Mouse (Mus musculus) midbrain, embryonic 15.5 days (tissue): ENCODE data around the gene Polr1d. TPM values are rescaled to one million over a fixed set of nuclear protein-coding genes. Genes with fewer than 3 reads are reported as not detected.

Source experiments
- ATAC-seq: fragments of 200-750 bp; cut with Nextera tagmentation; replicated peaks from 2 replicates; pipeline ENCODE4 v1.8.0; 2017; ENCODE audit warnings: moderate TSS enrichment
- H3K27ac ChIP-seq: fragments of 300-500 bp; sonication (generic); 2 replicates; pipeline ENCODE4 v1.5.1; 2015; ENCODE audit warnings: mild to moderate bottlenecking, inconsistent platforms
- H3K27me3 ChIP-seq: fragments of 300-500 bp; sonication (generic); replicated peaks from 2 replicates; pipeline ENCODE4 v1.6.1; 2015; ENCODE audit warnings: inconsistent platforms
- H3K36me3 ChIP-seq: fragments of 300-500 bp; sonication (generic); replicated peaks from 2 replicates; pipeline ENCODE4 v1.6.1; 2015; ENCODE audit warnings: inconsistent platforms
- H3K4me1 ChIP-seq: fragments of 300-500 bp; sonication (generic); 2 replicates; pipeline ENCODE4 v1.6.1; 2015; ENCODE audit warnings: inconsistent platforms
- H3K4me2 ChIP-seq: fragments of 300-500 bp; sonication (generic); 2 replicates; pipeline ENCODE4 v1.6.1; 2015; ENCODE audit warnings: inconsistent platforms, mild to moderate bottlenecking, moderate library complexity
- H3K4me3 ChIP-seq: fragments of 300-500 bp; sonication (generic); 2 replicates; pipeline ENCODE4 v1.5.1; 2015; ENCODE audit warnings: mild to moderate bottlenecking, inconsistent platforms
- H3K9ac ChIP-seq: fragments of 300-500 bp; sonication (generic); 2 replicates; pipeline ENCODE4 v1.6.1; 2015; ENCODE audit warnings: mild to moderate bottlenecking, inconsistent platforms
- H3K9me3 ChIP-seq: fragments of 300-500 bp; sonication (generic); 2 replicates; pipeline ENCODE4 v1.6.1; 2016; ENCODE audit warnings: inconsistent platforms
- WGBS: fragments of 180-500 bp; shearing (Covaris S2); methylation state at CpG from one replicate; pipeline ENCODE4 v1.1.7; 2015; ENCODE audit warnings: mixed read lengths; 5-methylcytosine and 5-hydroxymethylcytosine counted together
- polyA plus RNA-seq: library from polyadenylated mRNA; unstranded; fragments of >200 nt; fragmentation: Nextera tagmentation; extraction: Ambion mirVana; gene quantifications from 2 replicates; pipeline ENCODE4 v1.2.1, GENCODE M21; 2015

The Polr1d gene
- polyA plus RNA-seq, 1 experiment from 2014 or later, result 95.6 TPM

DNA sequence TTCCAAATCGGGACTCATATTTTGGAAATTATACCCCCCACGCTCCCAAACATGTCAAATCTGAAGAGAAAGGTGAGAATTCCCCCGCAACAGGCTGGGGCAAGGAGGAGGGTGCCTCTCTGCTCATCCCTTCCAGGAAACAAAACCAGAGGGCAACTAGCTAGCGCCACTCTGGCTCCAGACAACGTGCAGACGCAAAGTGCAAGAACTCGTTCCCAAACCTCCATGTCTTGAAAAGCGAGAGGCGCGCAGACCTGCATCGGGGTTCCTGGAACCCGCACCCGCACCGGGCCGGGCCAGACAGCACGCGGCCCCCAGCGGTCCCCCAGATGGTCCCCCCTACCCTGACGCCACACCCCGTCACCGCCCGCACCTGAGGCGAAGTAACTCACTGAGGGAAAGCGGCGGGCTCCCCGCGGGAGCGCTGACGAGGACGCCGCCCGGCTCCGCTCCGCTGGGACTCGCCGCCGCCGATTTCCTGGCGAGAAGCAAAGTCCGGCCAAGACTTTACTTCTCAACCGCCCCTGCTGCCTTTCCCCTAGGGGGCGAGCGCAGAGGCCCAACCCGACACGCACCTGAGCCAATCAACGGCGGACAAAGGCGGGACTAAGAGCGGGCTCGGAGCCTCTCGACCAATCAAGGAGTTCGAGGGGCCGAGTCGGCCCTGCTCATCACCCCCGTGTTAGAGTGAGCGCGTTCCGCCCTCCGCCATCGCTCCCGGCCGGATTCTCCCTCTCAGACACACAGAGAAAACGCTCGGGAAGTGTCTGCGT lies 638 bp upstream of the Polr1d start, which contains the start of gene Lnx2:
Lnx2 (minus strand) TSS at position 561 of the 773 bp plus-strand sequence.
- Histone ChIP-seq H3K4me2 (peak within 1 kb of the TSS; percentile 94), H3K9ac (peak within 1 kb of the TSS; percentile 79), H3K27ac (peak within 1 kb of the TSS; percentile 86), H3K4me1 (peaks cover 21% of the 10 kb centered on the region), H3K4me3 (peak within 1 kb of the TSS; percentile 70), H3K9me3 (no peaks in the 10 kb centered on the region), H3K27me3 (no peaks in the 10 kb centered on the region), H3K36me3 (no peaks in the 10 kb centered on the region)
- peak; percentile 99 for ATAC-seq
- WGBS, result under 1% methylated on average over 65 of the region's 65 CpGs

DNA sequence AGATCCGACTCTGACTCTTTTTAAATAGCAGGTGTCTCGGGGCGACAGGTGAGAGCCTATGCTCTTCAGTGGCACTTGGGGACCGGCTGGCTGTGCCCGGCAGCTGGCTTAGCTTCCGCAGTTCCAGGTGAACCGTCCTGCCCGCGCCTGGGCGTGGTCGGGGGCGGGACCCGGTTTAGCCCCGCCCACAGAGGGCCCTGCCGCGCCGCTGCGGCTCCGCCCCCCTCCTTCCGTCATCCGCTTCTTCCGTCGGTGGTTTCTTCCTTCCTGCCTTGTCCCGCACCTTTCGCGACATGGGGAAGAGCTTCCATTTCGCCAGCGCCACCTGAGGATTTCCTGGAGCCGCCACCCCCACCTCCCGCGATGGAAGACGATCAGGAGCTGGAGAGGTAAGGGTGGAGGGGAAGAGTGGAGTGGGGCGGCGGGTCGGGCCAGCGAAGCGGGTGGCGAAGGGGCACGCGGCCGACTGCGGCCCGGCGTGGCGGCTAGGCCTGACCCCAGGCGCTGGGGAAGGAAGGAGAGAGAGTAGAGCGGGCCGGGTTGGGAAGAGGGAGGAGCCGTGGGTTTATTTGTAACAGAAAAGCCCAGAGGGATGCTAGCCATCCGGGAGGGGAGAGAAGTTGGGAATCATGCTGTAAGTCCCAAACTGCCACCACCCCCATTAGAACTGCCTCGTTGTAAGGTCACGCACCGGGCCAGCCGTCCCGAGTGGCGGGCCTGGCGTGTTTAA lies 620 bp downstream of the Polr1d start:
- H3K27ac ChIP-seq, result peak overlapping the region; percentile 86
- under 1% methylated on average over 57 of the region's 57 CpGs for WGBS
- peaks cover 21% of the 10 kb centered on the region for H3K4me1 ChIP-seq
- H3K9ac ChIP-seq, result peak overlapping the region; percentile 79
- no peaks in the 10 kb centered on the region for H3K36me3 ChIP-seq
- H3K4me2 ChIP-seq, result peak overlapping the region; percentile 94
- peak; percentile 76 for ATAC-seq
- peak overlapping the region; percentile 70 for H3K4me3 ChIP-seq
- no peaks in the 10 kb centered on the region for H3K9me3 ChIP-seq
- no peaks in the 10 kb centered on the region for H3K27me3 ChIP-seq

DNA sequence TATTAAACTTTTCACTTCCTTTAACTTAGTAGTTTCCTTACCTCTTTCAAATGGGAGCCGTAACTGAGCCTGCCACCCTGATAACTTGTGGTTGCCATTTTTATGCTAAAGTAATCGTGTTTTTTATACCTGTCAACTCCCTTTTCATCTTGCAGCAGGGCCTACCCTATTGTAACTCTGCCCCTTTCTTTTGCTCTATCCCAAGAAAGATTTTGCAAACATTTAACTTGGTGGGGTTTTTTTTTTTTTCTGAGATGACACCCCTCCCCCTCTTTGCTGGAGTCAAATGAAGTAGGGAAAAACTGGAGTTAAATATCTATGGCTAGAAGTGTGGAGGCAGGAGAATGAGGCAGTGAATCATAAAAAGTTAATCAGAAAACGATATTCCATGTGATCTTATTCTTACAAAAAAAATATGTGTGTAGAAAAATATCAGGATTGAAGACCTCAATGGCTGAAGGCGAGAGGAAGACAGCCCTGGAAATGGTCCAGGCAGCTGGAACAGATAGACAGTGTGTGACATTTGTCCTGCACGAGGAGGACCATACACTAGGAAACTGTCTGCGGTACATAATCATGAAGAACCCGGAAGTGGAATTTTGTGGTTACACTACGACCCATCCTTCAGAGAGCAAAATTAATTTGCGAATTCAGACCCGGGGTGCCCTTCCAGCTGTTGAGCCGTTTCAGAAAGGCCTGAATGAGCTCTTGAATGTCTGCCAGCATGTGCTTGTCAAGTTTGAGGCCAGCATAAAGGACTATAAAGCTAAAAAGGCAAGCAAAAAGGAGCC lies 1.5 kb downstream of the Polr1d start:
- Histone ChIP-seq H3K4me1 (peaks cover 21% of the 10 kb centered on the region), H3K9ac (peak overlapping the region; percentile 79), H3K27ac (no peak overlapping the region), H3K4me3 (peak overlapping the region; percentile 70), H3K9me3 (no peaks in the 10 kb centered on the region), H3K27me3 (no peaks in the 10 kb centered on the region), H3K36me3 (no peaks in the 10 kb centered on the region), H3K4me2 (peak overlapping the region; percentile 94)
- 57% methylated on average over 11 of the region's 11 CpGs for WGBS
- ATAC-seq, result no peak

DNA sequence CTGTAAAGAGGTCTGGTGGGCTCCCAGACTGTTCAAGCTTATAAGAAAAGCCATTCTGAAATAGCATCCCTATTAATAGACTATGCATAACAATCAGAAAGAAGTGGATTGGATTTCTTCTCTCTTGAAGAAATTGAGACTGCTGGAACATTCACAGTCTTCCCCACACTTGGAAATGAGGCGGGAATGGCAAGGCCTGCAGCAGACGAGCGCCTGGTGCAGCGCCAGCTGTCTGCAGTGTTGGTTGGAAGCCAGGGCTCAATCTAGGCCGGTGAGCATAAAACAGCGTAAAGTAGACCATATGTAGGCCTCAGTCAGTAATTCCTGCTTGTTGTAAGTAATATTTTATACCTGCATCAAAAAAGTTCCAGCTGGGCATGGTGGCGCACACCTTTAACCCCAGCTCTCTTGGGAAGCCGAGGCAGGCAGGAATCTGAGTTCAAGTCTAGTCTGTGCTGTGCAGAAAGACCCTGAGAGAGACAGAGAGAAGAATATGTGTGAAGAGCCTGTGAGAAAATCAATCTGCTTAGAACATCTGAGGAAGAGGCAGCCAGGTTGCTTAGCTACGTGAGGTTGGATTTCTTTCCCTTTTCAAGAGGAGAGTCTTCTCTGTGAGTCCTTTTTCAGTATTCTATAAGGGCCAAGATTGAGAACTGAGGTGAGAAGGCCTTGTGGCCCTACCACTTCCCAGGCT lies 8.5 kb downstream of the Polr1d start:
- H3K27ac ChIP-seq, result no peak overlapping the region
- H3K4me3 ChIP-seq, result no peak overlapping the region
- H3K4me2 ChIP-seq, result no peak overlapping the region
- no peaks in the 10 kb centered on the region for H3K9me3 ChIP-seq
- no peak for ATAC-seq
- WGBS, result 82% methylated on average over 9 of the region's 9 CpGs
- no peaks in the 10 kb centered on the region for H3K4me1 ChIP-seq
- H3K36me3 ChIP-seq, result no peaks in the 10 kb centered on the region
- H3K9ac ChIP-seq, result no peak overlapping the region
- H3K27me3 ChIP-seq, result no peaks in the 10 kb centered on the region

DNA sequence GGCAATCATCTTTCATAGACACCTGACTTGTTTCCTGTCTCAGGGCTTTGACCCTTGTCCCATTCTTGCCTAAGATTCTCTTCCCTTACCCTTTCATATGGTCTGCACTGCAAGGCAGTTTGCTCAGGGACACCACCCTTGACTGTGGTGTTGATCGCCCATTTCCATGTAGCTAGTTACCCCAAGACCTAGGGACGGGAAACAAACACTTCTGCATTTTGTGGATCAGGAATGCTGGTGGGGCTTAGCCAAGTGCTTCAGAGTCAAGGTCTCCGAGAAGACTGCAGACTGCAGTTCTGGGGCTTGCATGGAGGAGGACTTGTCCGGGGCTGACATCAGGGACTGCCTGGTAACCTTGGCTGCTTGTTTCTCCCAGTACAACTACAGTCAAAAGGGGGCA lies 10.0 kb downstream of the Polr1d start:
- ATAC-seq, result no peak
- no peak overlapping the region for H3K27ac ChIP-seq
- H3K9me3 ChIP-seq, result no peaks in the 10 kb centered on the region
- H3K9ac ChIP-seq, result no peak overlapping the region
- H3K4me2 ChIP-seq, result no peak overlapping the region
- H3K4me1 ChIP-seq, result no peaks in the 10 kb centered on the region
- H3K4me3 ChIP-seq, result no peak overlapping the region
- no peaks in the 10 kb centered on the region for H3K36me3 ChIP-seq
- 94% methylated on average over 4 of the region's 4 CpGs for WGBS
- no peaks in the 10 kb centered on the region for H3K27me3 ChIP-seq

DNA sequence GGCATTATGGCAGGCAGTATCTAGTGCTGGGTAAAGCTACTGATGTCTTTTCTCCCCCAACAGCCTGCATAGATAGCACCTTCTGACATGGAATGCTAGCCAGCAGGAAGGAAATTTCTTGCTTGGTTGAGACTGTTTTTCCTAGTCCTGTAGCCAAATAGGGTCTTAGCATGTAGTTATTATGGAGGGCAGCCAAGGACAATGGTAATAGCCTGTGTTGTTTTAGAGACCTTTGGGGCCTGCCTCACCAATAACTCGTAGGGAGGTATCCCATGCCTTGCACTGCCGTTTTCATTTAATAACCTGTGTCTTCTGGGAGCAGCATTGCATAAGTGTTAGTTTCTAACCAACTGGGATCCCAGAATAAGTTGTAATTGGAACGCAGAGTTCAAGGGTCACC lies 13.0 kb downstream of the Polr1d start:
- Histone ChIP-seq H3K4me1 (no peaks in the 10 kb centered on the region), H3K27me3 (no peaks in the 10 kb centered on the region), H3K9me3 (no peaks in the 10 kb centered on the region), H3K36me3 (no peaks in the 10 kb centered on the region), H3K4me2 (no peak overlapping the region), H3K9ac (no peak overlapping the region), H3K4me3 (no peak overlapping the region), H3K27ac (no peak overlapping the region)
- WGBS, result 72% methylated on average over 3 of the region's 3 CpGs
- ATAC-seq, result no peak

DNA sequence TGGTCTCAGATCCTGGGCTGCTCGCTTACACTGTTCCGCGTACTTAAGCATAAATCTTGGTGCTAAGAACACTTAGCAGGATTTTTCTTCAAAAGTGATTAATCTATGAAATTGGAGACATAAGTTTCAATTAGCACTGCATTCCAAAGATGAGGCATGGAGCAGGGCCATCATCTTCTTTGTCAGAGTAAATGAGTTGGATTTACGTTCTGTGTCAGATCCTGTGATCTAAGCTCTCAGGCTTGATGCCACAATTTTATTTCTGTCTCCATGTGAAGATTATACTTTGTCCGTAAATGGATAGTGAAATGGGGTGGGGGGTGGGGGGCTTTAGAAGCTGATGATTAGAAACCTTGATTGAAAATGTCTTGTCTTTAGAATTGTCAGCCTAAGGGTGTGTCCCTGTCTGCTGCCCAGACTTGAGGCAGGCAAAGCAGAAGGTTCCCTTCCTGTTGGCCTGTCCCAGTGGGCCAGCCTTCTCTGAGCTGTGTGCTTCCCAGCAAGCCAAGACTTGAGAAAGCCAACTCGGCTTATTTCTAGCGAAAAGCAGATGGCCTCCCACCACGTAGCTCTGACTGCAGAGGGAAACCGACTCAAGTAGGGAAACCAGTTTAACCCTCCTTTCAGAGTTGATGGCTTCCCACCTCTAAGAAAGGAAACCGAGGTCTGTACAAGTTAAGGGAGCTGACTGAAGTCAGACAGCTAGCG lies 13.6 kb downstream of the Polr1d start:
- no peak overlapping the region for H3K4me3 ChIP-seq
- H3K27me3 ChIP-seq, result no peaks in the 10 kb centered on the region
- no peak overlapping the region for H3K27ac ChIP-seq
- no peak overlapping the region for H3K4me2 ChIP-seq
- no peak for ATAC-seq
- no peaks in the 10 kb centered on the region for H3K36me3 ChIP-seq
- no peaks in the 10 kb centered on the region for H3K9me3 ChIP-seq
- 85% methylated on average over 11 of the region's 11 CpGs for WGBS
- no peak overlapping the region for H3K9ac ChIP-seq
- H3K4me1 ChIP-seq, result no peaks in the 10 kb centered on the region

DNA sequence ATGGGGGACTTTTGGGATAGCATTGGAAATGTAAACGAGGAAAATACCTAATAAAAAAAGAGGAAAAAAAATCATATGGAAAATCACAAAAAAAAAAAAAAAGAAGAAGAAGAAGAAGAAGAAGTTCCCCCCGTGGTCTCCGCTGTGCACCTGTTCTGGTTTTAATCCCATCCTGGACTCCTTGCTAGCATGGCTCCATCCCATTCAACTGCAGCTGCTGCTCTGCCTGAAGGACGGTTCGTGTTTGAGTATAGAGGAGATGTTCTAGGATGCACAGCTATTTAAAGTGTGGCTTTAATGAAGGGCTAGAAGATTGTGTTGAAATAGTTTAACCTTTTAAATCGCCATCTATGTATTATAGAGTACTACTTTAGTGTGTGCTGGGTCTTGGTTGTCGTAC lies 15.6 kb downstream of the Polr1d start:
- H3K9me3 ChIP-seq, result no peaks in the 10 kb centered on the region
- no peaks in the 10 kb centered on the region for H3K27me3 ChIP-seq
- H3K27ac ChIP-seq, result no peak overlapping the region
- WGBS, result 93% methylated on average over 7 of the region's 7 CpGs
- no peak overlapping the region for H3K4me2 ChIP-seq
- H3K36me3 ChIP-seq, result no peaks in the 10 kb centered on the region
- no peaks in the 10 kb centered on the region for H3K4me1 ChIP-seq
- H3K4me3 ChIP-seq, result no peak overlapping the region
- ATAC-seq, result no peak
- H3K9ac ChIP-seq, result no peak overlapping the region

DNA sequence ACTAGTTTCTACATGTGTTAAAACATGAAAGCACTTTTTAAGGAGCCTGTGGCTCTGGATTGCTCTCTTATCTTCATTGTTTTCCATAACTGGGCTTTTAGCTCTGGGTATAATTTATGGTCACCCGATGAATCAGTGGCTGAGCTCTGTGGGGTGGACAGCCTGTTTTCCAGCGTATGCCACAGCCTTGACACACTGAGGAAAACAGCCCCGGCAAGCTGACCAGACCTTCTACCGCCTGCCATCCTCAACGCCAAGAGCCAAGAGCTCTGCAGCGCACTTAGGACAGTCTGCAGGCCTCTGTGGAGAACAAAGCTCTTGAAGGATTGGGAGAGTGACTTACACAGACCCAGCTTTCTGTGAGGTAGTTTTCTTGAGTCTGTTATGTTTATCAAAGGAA lies 17.4 kb downstream of the Polr1d start:
- Histone ChIP-seq H3K4me3 (no peak overlapping the region), H3K36me3 (no peaks in the 10 kb centered on the region), H3K27me3 (no peaks in the 10 kb centered on the region), H3K9ac (no peak overlapping the region), H3K4me1 (no peaks in the 10 kb centered on the region), H3K9me3 (no peaks in the 10 kb centered on the region), H3K27ac (no peak overlapping the region), H3K4me2 (no peak overlapping the region)
- WGBS, result 95% methylated on average over 6 of the region's 6 CpGs
- ATAC-seq, result no peak

DNA sequence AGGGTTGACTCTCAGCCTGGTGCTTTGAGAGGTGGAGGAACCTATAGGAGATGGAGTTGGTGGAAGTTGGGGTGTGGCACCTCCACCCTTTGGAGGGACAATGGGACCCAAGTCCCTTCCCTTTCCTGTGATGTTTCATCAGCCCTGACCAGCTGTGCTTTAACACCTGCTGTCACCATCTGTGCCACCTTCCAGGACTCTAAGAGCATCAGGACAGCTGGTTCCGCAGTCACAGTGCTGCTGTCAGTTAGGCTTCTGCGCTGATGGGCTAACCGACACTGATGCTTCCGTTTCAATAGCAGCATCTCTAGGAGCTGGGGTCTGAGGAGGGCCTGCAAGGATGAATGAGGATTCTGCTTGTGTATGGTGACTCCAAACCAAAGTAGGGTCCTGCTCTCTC lies 19.7 kb downstream of the Polr1d start:
- H3K4me3 ChIP-seq, result no peak overlapping the region
- no peak for ATAC-seq
- WGBS, result 95% methylated on average over 4 of the region's 4 CpGs

DNA sequence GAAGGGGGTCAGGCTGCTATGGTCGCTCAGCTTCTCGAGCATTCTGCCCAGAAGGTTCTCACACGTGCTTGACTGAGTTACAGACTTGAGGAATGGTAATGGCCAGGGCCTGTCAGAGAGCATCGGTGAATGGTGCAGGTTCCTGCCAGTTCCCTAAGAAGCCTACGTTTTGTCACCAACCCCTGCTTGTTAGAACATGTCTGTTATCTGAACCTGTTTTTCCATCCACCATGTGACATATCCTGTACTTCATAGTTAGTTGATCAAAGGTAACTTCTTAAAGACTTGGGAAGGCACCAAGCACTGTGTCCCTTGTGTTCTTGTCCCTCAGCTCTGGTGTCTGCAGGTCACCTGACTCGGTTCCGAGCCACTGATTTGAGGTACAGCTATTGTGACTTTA lies 21.8 kb downstream of the Polr1d start:
- H3K9me3 ChIP-seq, result no peaks in the 10 kb centered on the region
- ATAC-seq, result no peak
- 87% methylated on average over 7 of the region's 7 CpGs for WGBS

More for the DNA sequence above, 19.7 kb downstream of the Polr1d start:
- Histone ChIP-seq H3K27ac (no peak overlapping the region), H3K4me2 (no peak overlapping the region), H3K27me3 (no peaks in the 10 kb centered on the region), H3K36me3 (no peaks in the 10 kb centered on the region), H3K9ac (no peak overlapping the region), H3K4me1 (no peaks in the 10 kb centered on the region), H3K9me3 (no peaks in the 10 kb centered on the region)

More for the DNA sequence above, 21.8 kb downstream of the Polr1d start:
- Histone ChIP-seq H3K4me2 (no peak overlapping the region), H3K36me3 (no peaks in the 10 kb centered on the region), H3K27ac (no peak overlapping the region), H3K27me3 (no peaks in the 10 kb centered on the region), H3K9ac (no peak overlapping the region), H3K4me3 (no peak overlapping the region), H3K4me1 (no peaks in the 10 kb centered on the region)
